Mouse (Mus musculus) CD8-positive naive resting alpha-beta T cell, adult 2 months (primary cell): ENCODE results near the gene Gkn3.
A peak's percentile ranks its signal among the peaks of the same experiment; 100 is the strongest.

Experiments used
- DNase-seq, 2 experiments: peaks; one replicate each; pipeline ENCODE4 v3.0.0; 2022; ENCODE audit warnings: low read depth in 2 of 2, low spot score in 2 of 2

Gkn3 gene

GRCm38 (mm10) chr6:87388877-87389276 lies at the start of gene Gkn3:
Gene Gkn3, minus strand, starts transcription at chr6:87388935.
- DNase-seq, result no peak

DNA sequence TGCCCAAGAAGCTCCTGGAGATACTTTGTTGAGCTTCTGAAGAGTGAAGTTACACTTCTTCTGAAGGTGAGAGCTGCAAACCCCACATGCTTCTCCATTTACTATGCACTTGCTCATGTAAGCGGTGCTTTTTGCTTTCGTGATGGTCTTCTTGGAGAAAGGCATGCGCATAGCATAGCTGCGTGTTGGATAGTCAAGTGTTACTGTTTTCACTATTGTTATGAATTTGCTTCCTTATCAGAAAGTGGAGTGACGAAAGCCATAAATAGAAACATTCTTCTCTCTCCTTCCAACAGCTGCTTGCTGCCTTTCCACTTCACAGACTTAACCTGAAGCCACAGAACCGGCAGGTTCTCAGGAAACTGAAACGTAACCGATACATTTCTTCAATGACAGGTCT lies 48.0 kb upstream of the Gkn3 start:
- DNase-seq, result no peak

DNA sequence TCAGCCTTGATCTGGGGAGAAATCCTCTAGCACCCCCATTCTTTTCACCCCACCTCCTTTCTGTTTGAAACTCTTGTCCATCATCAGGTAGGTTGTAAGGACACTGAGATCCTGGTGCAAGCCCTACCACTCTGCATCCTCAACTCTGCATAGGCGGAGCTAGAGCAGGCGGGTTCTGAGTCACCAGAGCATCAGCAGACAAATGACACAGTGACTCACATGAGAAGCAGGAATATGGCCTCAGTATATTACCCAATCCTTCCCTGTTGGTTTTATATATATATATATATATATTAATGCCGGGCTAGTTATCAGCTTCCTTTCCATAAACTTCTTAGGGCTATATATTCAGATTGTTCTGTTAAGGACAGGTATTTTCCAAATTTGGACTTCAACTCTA lies 47.1 kb upstream of the Gkn3 start:
- DNase-seq, result no peak

GRCm38 (mm10) chr6:87428487-87429044 lies 39.8 kb upstream of the Gkn3 start, which contains the start of gene Bmp10:
Gene Bmp10, plus strand, starts transcription at chr6:87428994.
- no peak for DNase-seq

DNA sequence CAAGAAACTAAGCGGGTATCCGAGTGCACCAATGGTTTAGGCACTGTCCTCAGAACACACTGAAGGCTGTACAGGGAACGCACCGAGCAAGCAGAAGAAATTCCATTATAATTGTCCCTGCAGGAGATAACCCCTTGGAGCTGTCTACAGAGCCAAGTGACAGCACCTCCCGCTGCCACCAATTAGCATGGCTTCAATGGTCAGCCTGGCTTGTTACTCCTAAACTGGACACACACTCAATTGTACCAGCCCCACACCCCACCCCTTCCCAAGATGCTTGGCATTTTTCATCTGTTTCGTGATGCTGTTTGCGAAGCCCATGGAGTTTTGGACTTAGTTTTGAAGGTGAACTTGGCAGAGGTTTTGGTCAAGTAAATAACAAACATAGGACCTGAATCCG lies 38.9 kb upstream of the Gkn3 start:
- DNase-seq, result no peak

DNA sequence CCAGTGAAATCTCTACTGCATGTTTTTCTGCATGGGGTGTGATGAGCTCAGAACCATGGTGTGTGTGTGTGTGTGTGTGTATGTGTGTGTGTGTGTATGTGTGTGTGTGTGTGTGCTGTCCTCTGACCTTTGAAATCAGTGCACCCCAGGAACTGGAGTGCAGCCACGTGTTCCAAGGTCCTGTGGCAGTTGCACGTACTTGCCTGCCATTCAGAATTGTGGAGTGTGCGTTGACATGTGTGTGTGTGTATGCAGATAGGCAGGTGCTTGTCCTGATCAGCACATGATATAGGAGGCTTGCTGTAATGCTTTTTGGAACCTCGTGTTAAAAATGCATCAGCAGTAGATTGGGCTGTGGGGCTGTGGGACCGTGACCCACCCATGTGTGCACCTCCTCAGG lies 38.2 kb upstream of the Gkn3 start:
- DNase-seq, result no peak

- DNase-seq, result no peak
Observed at GRCm38 (mm10) chr6:87424037-87424816, 35.5 kb upstream of the Gkn3 start.

DNA sequence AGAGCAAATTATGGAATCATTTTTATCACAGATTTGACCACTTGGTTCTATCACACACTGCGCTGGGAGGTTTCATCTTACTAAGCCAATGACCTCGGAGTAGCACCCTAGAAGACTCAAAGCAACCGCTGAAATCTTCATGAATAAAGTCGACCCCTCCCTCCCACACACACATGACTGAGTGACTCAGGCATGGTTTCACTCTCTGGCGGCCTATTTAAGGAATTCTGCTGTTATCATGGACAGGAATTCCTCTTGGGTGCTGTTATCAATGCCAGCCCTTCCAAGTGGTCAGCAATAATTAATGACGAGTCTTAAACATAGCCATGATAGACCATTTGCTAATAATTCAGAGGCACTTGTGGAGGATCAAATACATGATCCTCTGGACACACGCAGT lies 33.6 kb upstream of the Gkn3 start:
- no peak for DNase-seq

DNA sequence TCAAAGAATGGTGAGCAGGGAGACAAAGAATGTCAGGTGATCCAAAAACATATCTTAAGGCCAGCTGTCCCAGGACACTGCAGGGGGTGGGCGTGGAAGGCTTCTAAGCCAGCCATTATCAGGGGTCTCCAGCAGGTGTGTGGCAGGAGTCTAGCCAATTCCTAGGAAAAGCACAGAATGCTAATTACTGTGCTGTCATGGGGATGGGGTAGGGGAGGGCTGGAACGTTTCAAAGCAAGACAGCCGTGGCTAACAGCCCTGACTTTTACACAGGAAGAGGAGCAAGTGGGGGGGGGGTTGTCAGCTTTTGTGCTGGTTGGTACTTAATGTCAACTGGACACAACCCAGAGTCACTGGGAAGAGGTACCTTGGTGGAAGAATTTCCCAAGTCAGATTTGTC lies 23.3 kb upstream of the Gkn3 start:
- no peak for DNase-seq

DNA sequence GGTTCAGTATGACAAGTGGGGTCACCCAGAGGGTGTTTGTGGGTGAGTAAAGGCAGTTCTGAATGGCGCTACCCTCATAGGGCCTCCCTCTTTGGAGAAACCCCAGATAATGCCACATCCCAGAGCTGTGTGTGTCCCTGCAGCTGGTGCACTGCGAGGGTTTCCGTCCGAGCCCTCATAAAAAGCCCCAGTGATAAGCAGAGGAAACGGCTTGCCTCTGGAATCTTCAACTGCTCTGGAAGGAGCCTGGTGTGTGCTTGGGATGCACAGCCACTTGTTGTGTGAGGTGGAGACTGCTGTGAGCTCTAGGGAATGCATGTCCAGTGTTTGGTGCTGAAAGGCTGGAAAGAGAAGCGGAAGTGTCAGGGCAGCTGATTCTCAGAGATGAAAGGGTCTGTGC lies 12.7 kb upstream of the Gkn3 start:
- no peak for DNase-seq

DNA sequence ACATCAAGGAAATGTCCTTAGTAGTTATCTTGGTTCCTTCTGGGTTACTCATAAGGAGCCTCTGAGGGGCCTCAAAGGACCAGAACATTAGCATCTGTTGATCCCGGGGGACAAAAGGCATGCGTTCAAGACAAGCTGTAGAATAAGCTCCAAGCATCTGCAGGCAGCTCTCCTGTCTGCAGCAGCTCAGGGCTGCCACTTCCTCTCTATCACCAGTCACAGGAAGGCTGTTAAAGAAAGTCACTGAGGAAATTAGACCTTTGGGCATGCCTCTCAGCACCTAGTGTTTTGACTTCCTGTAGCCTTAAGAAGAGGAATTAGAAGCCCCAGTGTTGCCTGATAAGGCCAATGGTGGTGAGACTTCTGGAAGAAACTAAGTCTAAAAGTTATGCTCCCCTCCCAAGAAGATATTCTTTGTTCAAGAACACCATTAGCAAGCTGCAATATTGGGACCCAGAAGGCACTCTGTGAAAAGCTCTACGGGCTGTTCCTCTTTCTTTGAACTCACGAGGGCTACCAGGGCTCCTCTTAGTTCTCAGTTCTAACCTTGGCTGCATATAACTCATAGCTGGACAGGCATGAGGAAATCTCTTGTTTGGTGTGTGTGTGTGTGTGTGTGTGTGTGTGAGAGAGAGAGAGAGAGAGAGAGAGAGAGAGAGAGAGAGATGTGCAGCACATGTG lies 11.3 kb upstream of the Gkn3 start:
- DNase-seq, result peak in 1 of 2 experiments; percentile 15

GRCm38 (mm10) chr6:87399137-87399536 lies 10.4 kb upstream of the Gkn3 start:
- peak; percentile 69 to 76 for DNase-seq

DNA sequence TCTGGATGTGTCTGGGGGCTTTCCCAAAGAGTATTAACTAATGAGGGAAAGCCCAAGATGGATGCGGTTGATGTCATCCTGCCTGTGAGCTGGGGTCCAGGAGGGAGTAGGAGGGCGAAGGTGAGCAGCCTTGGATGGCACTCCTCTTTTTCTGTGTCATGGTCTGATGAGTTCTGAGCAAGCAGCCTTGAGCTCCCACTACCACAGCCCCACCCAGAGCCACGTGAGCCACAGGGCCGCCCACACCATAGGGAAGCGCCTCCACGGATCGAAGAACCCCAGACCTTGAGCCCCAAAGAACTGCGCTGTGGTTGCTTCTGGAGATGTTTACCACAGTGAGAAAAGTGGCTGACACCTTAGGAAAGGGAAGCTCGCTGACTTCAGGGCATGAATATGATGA lies 6.0 kb upstream of the Gkn3 start:
- DNase-seq, result peak in 1 of 2 experiments; percentile 44

DNA sequence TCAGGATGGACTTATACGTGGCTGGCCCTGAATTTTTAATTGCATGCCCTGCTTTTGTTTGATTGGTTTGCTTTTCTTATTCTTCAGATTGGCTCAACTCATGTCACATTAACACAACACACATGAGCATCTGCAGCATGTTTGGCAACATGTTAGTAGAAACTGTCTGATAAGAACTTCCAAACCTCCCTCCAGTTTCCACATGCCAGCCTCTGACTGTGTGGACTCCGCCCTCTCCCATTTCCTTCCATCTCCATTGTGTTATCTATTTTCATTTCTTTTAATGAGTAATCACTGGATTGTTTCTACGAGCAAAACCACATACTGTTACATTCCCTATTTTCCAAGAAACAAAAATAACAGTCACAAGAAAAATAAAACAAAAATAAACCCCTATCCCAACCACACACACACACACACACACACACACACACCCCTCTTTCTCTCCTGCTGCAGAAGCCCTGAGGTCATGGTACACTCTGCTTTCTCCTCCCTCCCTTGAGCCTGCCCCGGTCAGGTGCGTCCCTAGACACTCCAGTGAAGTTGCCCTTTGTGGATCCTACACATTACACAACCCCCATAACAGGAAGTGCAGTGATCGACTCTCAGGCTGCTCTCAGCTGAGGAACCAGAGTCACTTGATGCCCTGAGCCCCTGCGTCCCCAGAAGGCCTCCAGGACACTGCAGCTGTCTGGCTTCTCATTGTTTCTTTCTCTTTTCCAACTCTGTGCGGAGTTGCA lies 4.9 kb upstream of the Gkn3 start:
- no peak for DNase-seq

DNA sequence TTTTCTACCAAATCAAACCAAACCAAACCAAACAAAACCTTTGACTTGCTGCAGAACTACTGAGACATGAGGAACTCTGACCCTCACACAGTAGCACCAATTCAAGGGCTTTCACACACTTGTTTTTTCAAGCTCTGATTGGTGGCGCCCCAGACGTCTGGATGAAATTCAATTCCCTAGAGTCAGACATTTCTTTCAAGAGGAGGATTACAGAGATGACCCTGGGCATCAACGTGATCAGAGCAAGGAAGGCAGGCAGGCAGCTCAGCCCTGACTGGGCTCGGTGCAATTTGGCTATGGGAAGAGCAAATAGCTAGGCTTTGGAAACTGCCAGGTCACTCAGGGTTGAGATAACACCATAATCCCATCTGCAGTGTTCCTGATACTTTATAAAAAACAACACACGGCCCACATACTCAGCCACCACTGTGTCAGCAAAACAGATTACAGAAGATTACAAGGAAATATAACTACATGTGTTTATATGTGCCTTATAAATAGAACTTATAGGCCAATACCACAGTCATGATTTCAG lies 787 bp upstream of the Gkn3 start:
- no peak for DNase-seq

DNA sequence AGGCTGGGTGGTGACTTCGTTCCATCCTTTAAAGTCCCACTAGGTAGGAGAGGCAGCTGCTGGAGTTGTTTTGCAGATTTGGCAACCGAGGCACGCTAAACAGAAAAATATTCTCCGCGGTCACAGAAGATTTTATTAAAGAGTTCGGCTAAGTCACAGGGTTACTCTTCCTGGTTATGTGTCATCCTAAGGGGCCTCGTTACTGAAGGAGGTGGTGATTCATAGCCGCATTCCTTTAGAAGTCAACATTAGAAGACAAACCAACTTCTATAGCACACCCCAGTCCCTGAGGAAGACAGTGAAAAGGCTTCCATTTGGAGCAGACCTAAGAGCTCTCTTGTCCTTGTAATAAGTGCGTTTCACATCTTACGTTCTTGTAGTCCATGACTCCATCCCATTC lies 2.1 kb downstream of the Gkn3 start:
- DNase-seq, result no peak

DNA sequence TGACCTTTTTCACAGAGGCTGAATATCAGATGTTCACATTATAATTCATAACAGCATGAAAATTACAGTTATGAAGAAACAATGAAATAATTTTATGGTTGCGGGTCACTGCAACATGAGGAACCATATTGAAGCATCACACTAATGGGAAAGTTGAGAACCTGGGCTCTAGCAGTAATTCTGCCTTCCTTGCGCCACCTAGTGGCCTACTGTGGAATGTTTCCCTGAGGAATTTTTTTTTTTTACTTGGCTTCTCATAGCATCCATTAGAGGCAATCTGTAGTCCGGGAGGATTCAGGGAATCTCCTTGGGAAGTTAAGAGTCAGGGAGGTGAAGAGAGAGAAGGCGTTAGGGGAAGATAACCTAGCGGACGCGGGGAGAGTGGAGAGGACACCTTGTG lies 2.5 kb downstream of the Gkn3 start:
- DNase-seq, result peak in 1 of 2 experiments; percentile 49

GRCm38 (mm10) chr6:87384761-87385160 lies 4.0 kb downstream of the Gkn3 start:
- DNase-seq, result no peak

DNA sequence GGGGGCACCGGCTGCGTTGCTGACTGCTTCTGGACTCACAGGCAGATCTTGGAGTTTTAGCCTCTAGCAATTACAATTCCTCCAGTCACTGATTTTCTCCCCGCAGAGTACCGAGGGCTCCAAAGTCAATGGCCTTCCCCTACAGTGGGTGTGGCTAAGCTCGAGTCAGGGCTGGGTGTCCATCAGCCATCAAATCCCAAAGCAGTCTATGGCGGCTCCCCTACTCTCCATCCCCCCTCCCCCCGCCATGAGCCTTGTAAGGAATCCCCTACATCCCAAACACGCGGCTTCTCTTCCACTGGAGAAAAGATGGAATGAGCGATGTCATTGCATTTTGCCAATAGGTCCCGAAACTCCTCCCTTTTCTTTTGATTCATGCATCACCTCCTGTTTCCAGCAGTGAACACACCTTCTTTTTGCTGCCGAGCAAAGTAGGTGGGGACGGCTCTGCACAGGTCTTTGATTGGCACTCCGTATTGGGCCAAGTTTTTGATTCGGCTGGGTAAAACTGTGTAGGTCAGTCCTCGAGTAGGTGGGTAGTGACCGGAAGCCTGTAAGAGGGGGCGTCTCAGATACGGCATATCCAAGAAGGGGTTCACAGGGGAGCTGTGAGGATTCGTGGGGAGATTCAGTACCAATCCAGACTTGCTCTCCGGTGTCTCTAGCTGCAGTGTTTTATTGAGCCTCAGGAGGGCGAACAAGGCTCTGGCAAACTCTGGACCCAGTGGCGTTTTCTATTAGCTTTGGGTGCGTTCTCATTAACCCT lies 4.6 kb downstream of the Gkn3 start:
- no peak for DNase-seq

DNA sequence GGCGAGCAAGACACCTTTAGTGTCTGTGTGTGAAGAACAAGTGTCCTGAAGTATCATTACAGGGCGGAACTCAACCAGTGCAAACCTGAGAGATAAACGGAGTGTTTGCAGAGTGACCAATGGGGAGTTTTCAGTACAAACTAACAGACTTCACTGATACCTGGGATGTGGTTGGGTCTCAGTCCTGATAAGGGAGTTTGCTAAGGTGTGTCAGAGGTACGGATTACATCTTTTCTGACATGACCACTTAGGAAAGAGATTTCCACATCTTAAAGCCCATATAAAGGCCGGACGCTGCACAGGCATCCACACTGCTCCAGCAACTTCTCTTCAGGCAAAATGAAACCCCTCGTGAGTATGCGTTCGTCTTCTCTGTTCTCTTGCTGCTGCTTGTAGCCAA lies 15.7 kb downstream of the Gkn3 start, which contains the start of gene Gkn2:
Gene Gkn2 (plus strand): TSS at position 301 of the 400 bp plus-strand sequence.
- DNase-seq, result no peak

- no peak for DNase-seq
Observed at GRCm38 (mm10) chr6:87369223-87369622, 19.5 kb downstream of the Gkn3 start.
